Mouse (Mus musculus) stomach, embryonic 16.5 days (tissue): ENCODE measurements around the gene Epp13. TPM values are rescaled to one million over a fixed set of nuclear protein-coding genes. Genes with fewer than 3 reads are reported as not detected.
A peak's percentile ranks its signal among the peaks of the same experiment; 100 is the strongest.

Experiments used
- ATAC-seq: fragments of 200-750 bp; cut with Nextera tagmentation; 2 replicates; pipeline ENCODE4 v1.8.0; 2017; ENCODE audit warnings: moderate number of reproducible peaks, moderate TSS enrichment; ENCODE audit not compliant: insufficient read depth, low FRiP score
- H3K27ac ChIP-seq: fragments of 300-500 bp; sonication (generic); 2 replicates; pipeline ENCODE4 v1.5.1; 2014; ENCODE audit warnings: low read length
- H3K27me3 ChIP-seq: fragments of 300-500 bp; sonication (generic); 2 replicates; pipeline ENCODE4 v1.6.1; 2014; ENCODE audit warnings: low read length, control low read depth, mixed read lengths; ENCODE audit not compliant: control insufficient read depth, insufficient read depth
- H3K36me3 ChIP-seq: fragments of 300-500 bp; sonication (generic); 2 replicates; pipeline ENCODE4 v1.6.1; 2014; ENCODE audit warnings: low read length; ENCODE audit not compliant: control insufficient read depth, insufficient read depth
- H3K4me1 ChIP-seq: fragments of 300-500 bp; sonication (generic); 2 replicates; pipeline ENCODE4 v1.6.1; 2014; ENCODE audit warnings: low read length, control low read depth, mixed read lengths; ENCODE audit not compliant: control insufficient read depth, insufficient read depth
- H3K4me2 ChIP-seq: fragments of 300-500 bp; sonication (generic); 2 replicates; pipeline ENCODE4 v1.6.1; 2014; ENCODE audit warnings: low read depth, low read length, mixed read lengths
- H3K4me3 ChIP-seq: fragments of 300-500 bp; sonication (generic); replicated peaks from 2 replicates; pipeline ENCODE4 v1.5.1; 2014; ENCODE audit warnings: mild to moderate bottlenecking, low read length
- H3K9ac ChIP-seq: fragments of 300-500 bp; sonication (generic); 2 replicates; pipeline ENCODE4 v1.6.1; 2014; ENCODE audit warnings: low read length
- H3K9me3 ChIP-seq: fragments of 300-500 bp; sonication (generic); replicated peaks from 2 replicates; pipeline ENCODE4 v1.6.1; 2016; ENCODE audit warnings: low read length, control low read depth; ENCODE audit not compliant: control insufficient read depth
- WGBS: fragments of 180-500 bp; shearing (Covaris S2); extraction: QIAGEN DNeasy Blood & Tissue Kit; methylation state at CpG from one replicate; pipeline ENCODE4 v1.1.7; 2014; 5-methylcytosine and 5-hydroxymethylcytosine counted together
- polyA plus RNA-seq: library from polyadenylated mRNA; unstranded; fragments of >200 nt; fragmentation: Nextera tagmentation; extraction: Ambion mirVana; gene quantifications from 2 replicates; pipeline ENCODE4 v1.2.1, GENCODE M21; 2015

Gene Epp13
- polyA plus RNA-seq, 1 experiment from 2014 or later, result not detected

DNA sequence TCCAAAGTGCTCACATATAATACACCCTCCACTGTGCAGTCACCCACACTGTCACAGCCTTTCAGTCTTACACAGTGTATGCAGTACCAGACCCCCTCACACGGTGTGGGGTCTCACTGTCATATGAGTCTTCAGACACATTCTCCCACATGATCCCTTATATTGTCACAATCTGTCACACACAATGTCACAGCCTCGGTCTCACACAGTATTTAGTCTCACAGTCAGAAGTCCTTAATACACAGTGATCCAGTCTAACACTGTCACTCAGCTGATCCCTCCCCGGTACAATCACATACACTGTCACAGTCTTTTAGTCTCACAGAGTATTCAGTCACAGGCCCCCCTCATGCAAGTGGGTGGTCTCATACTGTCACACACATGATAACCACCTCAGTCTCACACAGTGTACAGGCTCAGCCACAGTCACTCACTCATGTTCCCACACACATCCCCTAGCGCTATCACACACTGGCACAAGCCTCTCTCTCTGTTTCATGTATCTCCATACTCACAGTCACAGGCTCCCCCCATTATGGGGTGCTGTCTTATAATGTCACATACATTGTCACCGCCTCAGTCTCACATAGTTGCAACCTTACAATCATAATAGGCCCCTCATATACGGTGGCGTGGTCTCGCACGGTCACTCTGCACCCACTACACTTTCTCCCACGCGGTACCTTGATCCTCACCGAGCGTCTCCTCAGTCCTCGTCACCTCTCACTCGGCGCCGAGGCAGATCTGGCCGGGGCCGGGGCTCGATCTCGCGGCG, 78.1 kb downstream of the Epp13 start:
- H3K27me3 ChIP-seq, result no peaks in the 10 kb centered on the region
- 15% methylated on average over 23 of the region's 23 CpGs for WGBS
- H3K9me3 ChIP-seq, result no peaks in the 10 kb centered on the region
- peak; percentile 71 for ATAC-seq
- peak overlapping the region; percentile 90 for H3K4me2 ChIP-seq
- peaks cover 7% of the 10 kb centered on the region; the same call in 1 of the 2 replicates for H3K4me1 ChIP-seq
- H3K36me3 ChIP-seq, result no peaks in the 10 kb centered on the region
- peak overlapping the region; percentile 87 for H3K9ac ChIP-seq
- H3K27ac ChIP-seq, result peak overlapping the region; percentile 79
- H3K4me3 ChIP-seq, result peak overlapping the region; percentile 70

DNA sequence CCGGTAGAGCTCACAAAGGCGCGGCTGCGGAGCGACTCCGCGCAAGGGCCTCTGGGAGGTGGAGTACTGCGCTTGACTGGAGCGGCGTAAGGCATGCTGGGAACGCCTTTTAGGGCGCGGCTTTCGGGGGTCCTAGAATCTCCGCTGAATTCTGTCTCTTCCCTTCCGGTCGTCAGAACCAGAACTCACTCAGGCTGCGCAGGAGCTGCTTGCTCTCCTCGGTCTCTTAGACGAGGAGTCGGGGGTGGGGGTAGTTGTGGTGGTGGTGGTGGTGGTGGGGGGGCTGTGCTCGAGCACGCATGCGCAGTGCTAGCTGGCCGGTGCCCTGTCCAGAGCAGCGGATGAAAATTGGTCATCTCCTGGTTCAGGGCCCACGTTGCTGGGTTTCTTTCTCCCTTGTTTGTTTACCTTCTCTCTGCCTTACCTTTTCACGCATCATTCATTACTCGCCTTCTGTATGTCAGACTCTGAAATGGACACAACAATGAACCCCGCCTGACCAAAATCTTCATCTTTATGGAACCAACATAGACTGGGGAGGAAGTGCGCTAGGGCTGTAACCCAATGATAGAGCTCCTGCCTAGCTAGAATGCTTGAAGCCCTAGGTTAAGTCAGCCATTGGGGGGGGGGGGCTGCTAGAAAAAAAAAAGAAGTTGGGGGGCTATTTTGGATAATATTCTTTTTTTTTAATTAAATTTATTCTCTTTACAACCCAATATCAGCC, 78.9 kb downstream of the Epp13 start, which contains the start of gene Zfp583:
Zfp583 (minus strand) TSS at position 53 of the 724 bp plus-strand sequence.
- H3K9me3 ChIP-seq, result no peaks in the 10 kb centered on the region
- H3K4me3 ChIP-seq, result peak within 1 kb of the TSS; percentile 70
- H3K27me3 ChIP-seq, result no peaks in the 10 kb centered on the region
- WGBS, result 5% methylated on average over 31 of the region's 31 CpGs
- peak within 1 kb of the TSS; percentile 90 for H3K4me2 ChIP-seq
- H3K9ac ChIP-seq, result peak within 1 kb of the TSS; percentile 87
- peak within 1 kb of the TSS; percentile 79 for H3K27ac ChIP-seq
- H3K36me3 ChIP-seq, result no peaks in the 10 kb centered on the region
- ATAC-seq, result peak; percentile 95
- H3K4me1 ChIP-seq, result peaks cover 7% of the 10 kb centered on the region; the same call in 1 of the 2 replicates

Other genes with a start within 250 kb of the Epp13 start
- not detected in 2 replicates for gene Vmn1r65, start 241.7 kb upstream of the Epp13 start, polyA plus RNA-seq
- gene Nlrp4c, start 207.5 kb upstream of the Epp13 start, polyA plus RNA-seq, result not detected in 2 replicates
- 15.0 and 22.0 TPM in 2 replicates for gene Zfp787, start 96.7 kb upstream of the Epp13 start, polyA plus RNA-seq
- gene Zfp444, start 80.5 kb upstream of the Epp13 start, polyA plus RNA-seq, result 28.8 and 32.7 TPM in 2 replicates
- gene Galp, start 55.6 kb upstream of the Epp13 start, polyA plus RNA-seq, result not detected in 2 replicates
- not detected in 2 replicates for gene Zscan5b, start 30.4 kb upstream of the Epp13 start, polyA plus RNA-seq
- gene Zfp667, start 33.9 kb downstream of the Epp13 start, polyA plus RNA-seq, result 7.4 and 9.8 TPM in 2 replicates
- 4.6 and 5.9 TPM in 2 replicates for gene Zfp583, start 78.6 kb downstream of the Epp13 start, polyA plus RNA-seq
- 1.3 and 1.7 TPM in 2 replicates for gene Gm3854, start 91.0 kb downstream of the Epp13 start, polyA plus RNA-seq
- gene Zfp78, start 110.6 kb downstream of the Epp13 start, polyA plus RNA-seq, result 2.8 and 3.0 TPM in 2 replicates
- gene Zfp28, start 130.6 kb downstream of the Epp13 start, polyA plus RNA-seq, result 6.4 and 6.7 TPM in 2 replicates
- gene Smim17, start 146.0 kb downstream of the Epp13 start, polyA plus RNA-seq, result 0.31 TPM in 1 of 2 replicates, not detected in the other
- not detected in 2 replicates for gene Gm20715, start 157.6 kb downstream of the Epp13 start, polyA plus RNA-seq
- not detected in 2 replicates for gene Olfr1344, start 186.0 kb downstream of the Epp13 start, polyA plus RNA-seq
- not detected in 2 replicates for gene Olfr1336, start 203.5 kb downstream of the Epp13 start, polyA plus RNA-seq
- gene Olfr1346, start 214.4 kb downstream of the Epp13 start, polyA plus RNA-seq, result not detected in 2 replicates
- not detected in 2 replicates for gene Olfr5, start 234.2 kb downstream of the Epp13 start, polyA plus RNA-seq
- gene Olfr1347, start 247.0 kb downstream of the Epp13 start, polyA plus RNA-seq, result not detected in 2 replicates